Mouse (Mus musculus): ENCODE measurements around the gene Cryzl1. TPM values are rescaled to one million over a fixed set of nuclear protein-coding genes. Genes with fewer than 3 reads are reported as not detected.

Cryzl1 gene
- total and polyA plus RNA-seq, 3 experiments = 20.2 to 44.4 TPM; not detected in 1

GRCm38 (mm10) chr16:91765121-91765815 is 36.5 kb upstream of the Cryzl1 start:
- Histone ChIP-seq H3K27ac (ENCODE audit: control insufficient read depth, low read depth, low read length) (no peak overlapping the region), H3K4me1 (ENCODE audit: control insufficient read depth in 1 of 2, insufficient read depth in 2 of 2, low read length in 2 of 2) (peaks cover 0 to 5% of the 10 kb centered on the region in 2 experiments; a peak in 3 of 4 replicates), H3K79me2 (ENCODE audit: control insufficient read depth, insufficient read depth, low read length, poor library complexity) (no peaks in the 10 kb centered on the region), H3K36me3 (ENCODE audit: control insufficient read depth in 1 of 2, insufficient read depth in 2 of 2, low read length in 2 of 2) (peaks cover 0 to 10% of the 10 kb centered on the region in 2 experiments; a peak in 2 of 4 replicates), H3K27me3 (ENCODE audit: control insufficient read depth in 1 of 2, insufficient read depth in 2 of 2, low read length in 2 of 2) (no peaks in the 10 kb centered on the region), H3K9ac (ENCODE audit: control insufficient read depth, low read depth, low read length, poor library complexity, severe bottlenecking) (no peak overlapping the region), H3K9me3 (replicated peaks; ENCODE audit: insufficient read depth, low read length) (no peaks in the 10 kb centered on the region), H3K4me3 (ENCODE audit: control insufficient read depth in 1 of 2, insufficient read depth in 1 of 2, low read depth in 2 of 2, low read length in 2 of 2) (no peak overlapping the region)
- no peak for TF ChIP-seq ZKSCAN1 (IDR thresholded peaks at IDR 0.05; ENCODE audit: low read depth, low read length)
- no peak for TF ChIP-seq GABPA (IDR thresholded peaks at IDR 0.05; ENCODE audit: low read depth, low read length)
- DNase-seq (ENCODE audit: low read depth, low spot score) = no peak

GRCm38 (mm10) chr16:91764414-91764813 is 35.6 kb upstream of the Cryzl1 start:
- DNase-seq (ENCODE audit: low read depth, low spot score) = no peak
- Histone ChIP-seq H3K79me2 (ENCODE audit: control insufficient read depth, insufficient read depth, low read length, poor library complexity) (no peaks in the 10 kb centered on the region), H3K36me3 (ENCODE audit: control insufficient read depth in 1 of 2, insufficient read depth in 2 of 2, low read length in 2 of 2) (peaks cover 0 to 10% of the 10 kb centered on the region in 2 experiments; a peak in 2 of 4 replicates), H3K9me3 (replicated peaks; ENCODE audit: insufficient read depth, low read length) (no peaks in the 10 kb centered on the region), H3K9ac (ENCODE audit: control insufficient read depth, low read depth, low read length, poor library complexity, severe bottlenecking) (no peak overlapping the region), H3K27ac (ENCODE audit: control insufficient read depth, low read depth, low read length) (no peak overlapping the region), H3K27me3 (ENCODE audit: control insufficient read depth in 1 of 2, insufficient read depth in 2 of 2, low read length in 2 of 2) (no peaks in the 10 kb centered on the region), H3K4me1 (ENCODE audit: control insufficient read depth in 1 of 2, insufficient read depth in 2 of 2, low read length in 2 of 2) (peaks cover 0 to 5% of the 10 kb centered on the region in 2 experiments; a peak in 3 of 4 replicates), H3K4me3 (ENCODE audit: control insufficient read depth in 1 of 2, insufficient read depth in 1 of 2, low read depth in 2 of 2, low read length in 2 of 2) (no peak overlapping the region)
- TF ChIP-seq UBTF (IDR thresholded peaks at IDR 0.05; ENCODE audit: borderline replicate concordance, insufficient read depth, low read depth, low read length) (no peak), ETS1 (IDR thresholded peaks at IDR 0.05; ENCODE audit: low read depth, low read length) (no peak), GATA1 (IDR thresholded peaks at IDR 0.05; ENCODE audit: low read depth, low read length) (no peak), E2F4 (IDR thresholded peaks at IDR 0.05; ENCODE audit: borderline replicate concordance, low read depth, low read length) (no peak), CHD1 (IDR thresholded peaks at IDR 0.05; ENCODE audit: low read depth, low read length) (no peak), CHD2 (IDR thresholded peaks at IDR 0.05; ENCODE audit: low read length) (no peak), POLR2A (IDR thresholded peaks at IDR 0.05; ENCODE audit: control insufficient read depth in 1 of 2, insufficient read depth in 1 of 2, low read depth in 1 of 2, low read length in 2 of 2, poor library complexity in 1 of 2) (no peak), ZKSCAN1 (IDR thresholded peaks at IDR 0.05; ENCODE audit: low read depth, low read length) (no peak), MAZ (IDR thresholded peaks at IDR 0.05; ENCODE audit: low read depth, low read length) (no peak), HCFC1 (IDR thresholded peaks at IDR 0.05; ENCODE audit: low read depth, low read length) (no peak), RCOR1 (IDR thresholded peaks at IDR 0.05; ENCODE audit: low read depth, low read length) (no peak), KAT2A (conservative IDR thresholded peaks at IDR 0.05; ENCODE audit: low read depth, low read length) (no peak), MAX (IDR thresholded peaks at IDR 0.05; ENCODE audit: low read length) (no peak), USF2 (IDR thresholded peaks at IDR 0.05; ENCODE audit: borderline replicate concordance in 1 of 2, insufficient read depth in 1 of 2, low read depth in 1 of 2, low read length in 2 of 2) (no peak), RAD21 (IDR thresholded peaks at IDR 0.05; ENCODE audit: low read depth, low read length) (no peak)

All from MEL (cell line).